11 mouse cellular contexts compared by ENCODE assay signal in genomic region chr3:102275256-102276022, GRCm38 (mm10).
A peak's percentile ranks its signal among the peaks of the same experiment; 100 is the strongest.
DNase-seq lines count a peak whose midpoint lies in the region; ATAC-seq and TF ChIP-seq lines count a peak whose summit lies in the region.
"Had no signal": no experiment of that assay in that cellular context is flagged by ENCODE, and none has a peak within 500 bp of the region (broad histone marks: within the 10 kb centered on the region; RNA-seq: fewer than 3 reads in every experiment).

No protein-coding gene starts in this region.

- H3K27me3 ChIP-seq in heart, embryonic 11.5 days (ENCODE audit: control insufficient read depth, insufficient read depth, low read length), result no peaks in the 10 kb centered on the region
- H3K27me3 ChIP-seq in thymus, adult 2 months (ENCODE audit: control insufficient read depth, insufficient read depth, low read length), result no peaks in the 10 kb centered on the region
- no peaks in the 10 kb centered on the region for H3K27me3 ChIP-seq in hindbrain, postnatal 0 days (ENCODE audit: insufficient read depth, low read length)

- no peaks in the 10 kb centered on the region for H3K9me3 ChIP-seq in heart, embryonic 11.5 days (replicated peaks; ENCODE audit: control insufficient read depth, low read length)
- no peaks in the 10 kb centered on the region for H3K9me3 ChIP-seq in hindbrain, postnatal 0 days (ENCODE audit: low read length)

- H3K4me3 ChIP-seq in heart, embryonic 11.5 days (ENCODE audit: low read depth, low read length), result no peak overlapping the region
- no peak overlapping the region for H3K4me3 ChIP-seq in thymus, adult 2 months (ENCODE audit: control insufficient read depth, insufficient read depth, low read length)
- H3K4me3 ChIP-seq in hindbrain, postnatal 0 days (ENCODE audit: low read length), result no peak overlapping the region

- no peak for TF ChIP-seq CTCF in thymus, adult 2 months (IDR thresholded peaks at IDR 0.05; ENCODE audit: borderline replicate concordance, control insufficient read depth, extremely low read depth, insufficient read depth, low read length, poor library complexity)
- TF ChIP-seq CTCF in hindbrain, postnatal 0 days (IDR thresholded peaks at IDR 0.05; ENCODE audit: low read depth), result no peak

- peaks cover 11% of the 10 kb centered on the region for H3K4me1 ChIP-seq in heart, embryonic 11.5 days (ENCODE audit: control insufficient read depth, insufficient read depth, low read length)
- H3K4me1 ChIP-seq in thymus, adult 2 months (replicated peaks; ENCODE audit: control insufficient read depth, insufficient read depth, low read length), result no peaks in the 10 kb centered on the region
- no peaks in the 10 kb centered on the region for H3K4me1 ChIP-seq in hindbrain, postnatal 0 days (ENCODE audit: insufficient read depth, low read length)

- no peaks in the 10 kb centered on the region for H3K36me3 ChIP-seq in heart, embryonic 11.5 days (ENCODE audit: control insufficient read depth, insufficient read depth, low read length)
- H3K36me3 ChIP-seq in thymus, adult 2 months (ENCODE audit: control insufficient read depth, insufficient read depth, low read length), result no peaks in the 10 kb centered on the region
- H3K36me3 ChIP-seq in hindbrain, postnatal 0 days (ENCODE audit: insufficient read depth, low read length), result no peaks in the 10 kb centered on the region

- no peak for TF ChIP-seq POLR2A in thymus, adult 2 months (IDR thresholded peaks at IDR 0.05; ENCODE audit: control insufficient read depth, extremely low read depth, insufficient read depth, low read length, poor library complexity)

- H3K4me2 ChIP-seq in heart, embryonic 11.5 days, result no peak overlapping the region
- H3K4me2 ChIP-seq in hindbrain, postnatal 0 days (ENCODE audit: low read depth, low read length), result no peak overlapping the region

- H3K27ac ChIP-seq in heart, embryonic 11.5 days (ENCODE audit: low read depth, low read length), result no peak overlapping the region
- no peak overlapping the region for H3K27ac ChIP-seq in thymus, adult 2 months (ENCODE audit: control insufficient read depth, insufficient read depth, low read length)
- H3K27ac ChIP-seq in hindbrain, postnatal 0 days, result no peak overlapping the region

- H3K9ac ChIP-seq in heart, embryonic 11.5 days (ENCODE audit: low read depth, low read length), result no peak overlapping the region
- no peak overlapping the region for H3K9ac ChIP-seq in hindbrain, postnatal 0 days (replicated peaks; ENCODE audit: low read length)

- ATAC-seq in heart, embryonic 11.5 days (replicated peaks; ENCODE audit: insufficient number of reproducible peaks, low FRiP score, low TSS enrichment), result no peak
- no peak for ATAC-seq in hindbrain, postnatal 0 days
- ATAC-seq: activated CD4-positive, CD25-positive, alpha-beta regulatory T cell, adult 4 months had no signal

- DNase-seq in heart, adult 11 months, result peak; percentile 97
- DNase-seq in gastrocnemius, postnatal 25 days, result peak; percentile 52
- peak; percentile 20 for DNase-seq in kidney, adult 9 months
- DNase-seq in ovary, postnatal 14 days (ENCODE audit: low spot score), result peak; percentile 18
- DNase-seq in thymus, postnatal 0 days (ENCODE audit: low spot score), result no peak
- DNase-seq in thymus, adult 2 months, result no peak
- DNase-seq in hindbrain, postnatal 0 days (ENCODE audit: low spot score), result no peak
- DNase-seq: layer of hippocampus, postnatal 36 days; retina, postnatal 1 day had no signal

- WGBS in heart, embryonic 11.5 days (ENCODE audit: insufficient replicate concordance), result 51% methylated on average over 7 of the region's 7 CpGs
- WGBS in thymus, adult 2 months, result 84% methylated on average over 7 of the region's 7 CpGs
- WGBS in hindbrain, postnatal 0 days, result 84% methylated on average over 7 of the region's 7 CpGs

Comparison
In these comparisons a context has a peak if more than half of its experiments do, and no peak if none do; other contexts are left out.
1. DNase-seq: peak in heart, adult 11 months (single experiment), gastrocnemius, postnatal 25 days (single experiment), kidney, adult 9 months (single experiment) and ovary, postnatal 14 days (single experiment); none in thymus, postnatal 0 days (single experiment), thymus, adult 2 months (single experiment) and hindbrain, postnatal 0 days (single experiment).